Mouse (Mus musculus) adrenal gland, postnatal 36 days (tissue): ENCODE measurements around the gene Aspn. TPM values are rescaled to one million over a fixed set of nuclear protein-coding genes. Genes with fewer than 3 reads are reported as not detected.
"Not testable (repeated sequence)": the region's sequence is repeated elsewhere in the genome, so short reads cannot be mapped to it uniquely, and the experiment has no call there.

Experiments used
- DNase-seq, 2 experiments: peaks; one replicate each; pipeline ENCODE4 v3.0.0; 2021; ENCODE audit warnings: mixed read lengths in 1 of 2
- total RNA-seq, 2 experiments: library from RNA; stranded (reverse); gene quantifications; 2 replicates each; pipeline ENCODE4 v1.2.3; 2021

The Aspn gene
- total RNA-seq, 2 experiments from 2014 or later, result 4.9 to 10.6 TPM

- DNase-seq, result no peak
Measured at GRCm38 (mm10) chr13:49584307-49585005, 40.2 kb downstream of the Aspn start.

- no peak for DNase-seq
Measured at GRCm38 (mm10) chr13:49586062-49586461, 41.8 kb downstream of the Aspn start.

- not testable (repeated sequence) for DNase-seq
Measured at GRCm38 (mm10) chr13:49602541-49602940, 58.3 kb downstream of the Aspn start.

GRCm38 (mm10) chr13:49603603-49604002 lies 59.4 kb downstream of the Aspn start:
- no peak for DNase-seq

GRCm38 (mm10) chr13:49607714-49608113 lies 63.5 kb downstream of the Aspn start, which contains the start of gene Ogn:
TSS of gene Ogn (plus strand) at chr13:49608046.
- peak in 1 of 2 experiments; percentile 3 for DNase-seq

- no peak for DNase-seq
Measured at GRCm38 (mm10) chr13:49608589-49609322, 64.5 kb downstream of the Aspn start.

- no peak for DNase-seq
Measured at GRCm38 (mm10) chr13:49617021-49617420, 72.8 kb downstream of the Aspn start.

Other genes with a start within 250 kb of the Aspn start
- gene Fgd3, start 224.1 kb upstream of the Aspn start, total RNA-seq, result 1 to 10 TPM; 2.7 to 5.3 TPM
- gene Bicd2, start 202.9 kb upstream of the Aspn start, total RNA-seq, result 10 to 100 TPM; 34.8 to 44.6 TPM
- gene Ippk, start 123.2 kb upstream of the Aspn start, total RNA-seq, result 10 to 100 TPM; 33.1 to 49.4 TPM
- gene Tes3-ps, start 51.1 kb upstream of the Aspn start, total RNA-seq, result 1 to 10 TPM; 1.5 to 1.7 TPM
- gene Ecm2, start 39.6 kb upstream of the Aspn start, total RNA-seq, result 1 to 10 TPM; 6.7 to 6.9 TPM
- gene Omd, start 38.0 kb downstream of the Aspn start, total RNA-seq, result 1 to 10 TPM; 4.1 to 4.4 TPM
- gene Ogn, start 63.6 kb downstream of the Aspn start, total RNA-seq, result 10 to 100 TPM; 45.6 to 52.5 TPM
- gene Cenpp, start 108.3 kb downstream of the Aspn start, total RNA-seq, result 1 to 10 TPM; 1.2 to 2.4 TPM
- gene Nol8, start 108.6 kb downstream of the Aspn start, total RNA-seq, result 10 to 100 TPM; 24.5 to 25.4 TPM
- 10 to 100 TPM; 82.4 to 91.0 TPM for gene Iars, start 137.7 kb downstream of the Aspn start, total RNA-seq